Mouse (Mus musculus): ENCODE data around the gene Kcna6.

Gene Kcna6

GRCm38 (mm10) chr6:126735806-126736205 lies 4.7 kb downstream of the Kcna6 start:
- DNase-seq (ENCODE audit: low spot score) = no peak

GRCm38 (mm10) chr6:126732645-126733044 lies 7.8 kb downstream of the Kcna6 start:
- DNase-seq (ENCODE audit: low spot score) = no peak

- DNase-seq (ENCODE audit: low spot score) = no peak
These were observed 11.7 kb downstream of the Kcna6 start for GRCm38 (mm10) chr6:126728803-126729202.

- no peak for DNase-seq (ENCODE audit: low spot score)
These were observed 21.9 kb downstream of the Kcna6 start for GRCm38 (mm10) chr6:126718423-126719087.

GRCm38 (mm10) chr6:126712531-126712930 lies 27.9 kb downstream of the Kcna6 start:
- DNase-seq (ENCODE audit: low spot score) = no peak

GRCm38 (mm10) chr6:126705936-126706335 lies 34.5 kb downstream of the Kcna6 start:
- DNase-seq (ENCODE audit: low spot score) = no peak

GRCm38 (mm10) chr6:126704430-126704829 lies 36.0 kb downstream of the Kcna6 start:
- DNase-seq (ENCODE audit: low spot score) = no peak

GRCm38 (mm10) chr6:126702116-126702515 lies 38.4 kb downstream of the Kcna6 start:
- peak; percentile 33 for DNase-seq (ENCODE audit: low spot score)

- no peak for DNase-seq (ENCODE audit: low spot score)
These were observed 39.3 kb downstream of the Kcna6 start for GRCm38 (mm10) chr6:126701196-126701595.

- no peak for DNase-seq (ENCODE audit: low spot score)
These were observed 40.5 kb downstream of the Kcna6 start for GRCm38 (mm10) chr6:126699995-126700394.

- DNase-seq (ENCODE audit: low spot score) = no peak
These were observed 53.4 kb downstream of the Kcna6 start for GRCm38 (mm10) chr6:126687120-126687519.

GRCm38 (mm10) chr6:126685135-126685534 lies 55.3 kb downstream of the Kcna6 start:
- no peak for DNase-seq (ENCODE audit: low spot score)

GRCm38 (mm10) chr6:126678961-126679360 lies 61.5 kb downstream of the Kcna6 start:
- no peak for DNase-seq (ENCODE audit: low spot score)

- no peak for DNase-seq (ENCODE audit: low spot score)
These were observed 73.5 kb downstream of the Kcna6 start for GRCm38 (mm10) chr6:126667001-126667400.

- no peak for DNase-seq (ENCODE audit: low spot score)
These were observed 74.4 kb downstream of the Kcna6 start for GRCm38 (mm10) chr6:126666091-126666490.

GRCm38 (mm10) chr6:126664569-126664968 lies 75.9 kb downstream of the Kcna6 start:
- DNase-seq (ENCODE audit: low spot score) = no peak

All from urinary bladder, postnatal 10 days (tissue).